Mouse (Mus musculus) right cerebral cortex, adult 2 months (tissue): ENCODE results near the gene Tmem242.
"Not testable (repeated sequence)": the region's sequence is repeated elsewhere in the genome, so short reads cannot be mapped to it uniquely, and the experiment has no call there.

Experiments
- DNase-seq, 2 experiments: peaks; one replicate each; pipeline ENCODE4 v3.0.0; 2021 to 2022; ENCODE audit warnings: low spot score in 2 of 2

Gene Tmem242

DNA sequence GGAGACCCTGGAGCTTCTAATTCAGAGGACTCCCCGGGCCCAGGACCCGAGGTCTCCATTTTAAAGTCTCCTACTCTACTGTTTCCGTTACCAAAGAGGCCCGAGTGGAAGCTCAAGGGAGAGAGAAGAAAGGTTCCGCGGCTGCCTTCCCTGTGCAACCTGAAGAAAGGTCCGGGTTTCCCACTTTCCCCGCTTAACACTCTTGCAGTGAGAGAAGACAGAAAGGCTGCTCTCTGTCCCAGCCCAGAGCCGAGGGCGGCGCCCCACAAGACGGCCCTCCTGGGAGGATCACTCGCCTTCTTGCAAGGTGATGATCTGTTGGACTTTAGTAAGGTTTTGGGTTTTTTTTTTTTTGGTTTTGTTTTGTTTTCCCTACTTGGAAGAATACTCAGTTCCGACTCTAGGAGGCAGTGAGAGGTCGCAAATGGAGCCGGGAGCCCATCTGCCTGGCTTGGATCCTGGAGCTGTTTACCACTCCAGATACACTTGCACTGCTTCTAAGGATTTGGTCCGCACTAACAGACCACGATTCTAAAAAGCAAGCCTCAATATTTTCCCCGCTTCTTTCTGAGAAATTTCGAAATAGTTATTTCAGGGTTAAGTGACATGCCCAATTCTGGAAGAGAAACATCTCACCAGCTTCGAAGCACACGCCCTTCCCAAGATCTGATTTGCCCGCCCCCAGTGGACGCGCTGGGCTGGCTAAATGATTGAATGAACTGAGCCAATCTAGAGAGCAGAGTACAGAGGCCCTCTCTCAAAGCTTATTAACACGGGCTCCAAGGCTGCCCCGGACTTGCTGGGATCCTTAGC is at the start of gene Tmem242:
Gene Tmem242, minus strand, starts transcription at position 101 of the 813 bp plus-strand sequence.
- peak; percentile 94 to 95 for DNase-seq

DNA sequence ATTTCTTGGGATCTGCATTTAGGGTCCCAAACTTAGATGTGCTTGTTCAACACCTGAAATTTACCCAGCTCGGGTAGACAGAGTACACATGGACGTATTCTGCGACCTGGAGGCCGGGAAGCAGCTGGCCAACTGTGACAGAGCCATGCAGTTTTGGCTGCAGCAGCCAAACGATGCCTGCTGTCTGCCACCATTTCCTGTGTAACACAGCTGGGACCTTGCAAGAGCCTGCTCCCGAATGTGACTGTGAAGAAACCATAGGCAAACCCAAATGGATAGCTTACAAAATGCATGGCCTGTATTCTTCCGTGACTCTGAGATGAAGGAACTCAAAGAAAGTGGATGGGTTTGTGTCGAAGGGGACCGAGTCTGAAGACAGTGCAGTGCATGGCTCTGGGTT is 48.1 kb upstream of the Tmem242 start:
- no peak for DNase-seq

DNA sequence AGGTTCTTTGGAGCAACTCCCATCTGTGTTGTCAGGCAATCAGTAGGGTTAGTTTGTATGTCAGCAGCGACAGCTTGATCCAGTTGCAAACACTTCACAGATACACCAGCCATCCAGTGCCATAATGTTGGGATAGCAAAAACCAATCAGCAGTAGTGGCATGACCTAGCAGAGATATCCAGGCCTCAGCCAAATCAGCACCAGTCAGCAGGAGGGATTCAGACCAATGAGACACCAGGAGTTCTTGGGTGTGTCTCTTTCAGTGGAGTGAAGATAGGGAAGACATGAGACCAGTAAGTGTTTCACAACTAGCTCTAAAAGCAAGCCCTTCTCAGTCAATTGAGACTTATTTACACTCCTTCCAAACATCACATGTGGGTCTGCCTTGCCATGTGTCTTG is 44.6 kb upstream of the Tmem242 start:
- no peak for DNase-seq

DNA sequence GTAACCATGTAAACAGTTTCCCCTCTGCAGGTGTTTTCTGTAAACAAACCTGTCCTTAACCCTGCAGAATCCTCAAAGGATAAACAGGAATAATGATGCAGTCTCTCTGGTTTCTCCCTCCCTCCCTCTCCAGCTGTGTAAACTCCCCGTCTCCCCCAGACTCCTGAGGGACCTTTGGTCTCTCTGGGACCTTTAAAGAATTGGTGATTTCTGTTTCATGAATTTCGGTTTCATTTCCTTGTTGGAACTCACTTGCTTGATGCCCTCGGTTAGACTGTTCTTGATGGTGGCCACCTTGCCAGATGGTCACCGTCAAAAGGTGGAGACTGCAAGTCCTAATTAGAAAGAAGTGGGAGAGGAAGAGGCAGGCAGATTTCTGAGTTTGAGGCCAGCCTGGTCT is 43.4 kb upstream of the Tmem242 start:
- DNase-seq = no peak

DNA sequence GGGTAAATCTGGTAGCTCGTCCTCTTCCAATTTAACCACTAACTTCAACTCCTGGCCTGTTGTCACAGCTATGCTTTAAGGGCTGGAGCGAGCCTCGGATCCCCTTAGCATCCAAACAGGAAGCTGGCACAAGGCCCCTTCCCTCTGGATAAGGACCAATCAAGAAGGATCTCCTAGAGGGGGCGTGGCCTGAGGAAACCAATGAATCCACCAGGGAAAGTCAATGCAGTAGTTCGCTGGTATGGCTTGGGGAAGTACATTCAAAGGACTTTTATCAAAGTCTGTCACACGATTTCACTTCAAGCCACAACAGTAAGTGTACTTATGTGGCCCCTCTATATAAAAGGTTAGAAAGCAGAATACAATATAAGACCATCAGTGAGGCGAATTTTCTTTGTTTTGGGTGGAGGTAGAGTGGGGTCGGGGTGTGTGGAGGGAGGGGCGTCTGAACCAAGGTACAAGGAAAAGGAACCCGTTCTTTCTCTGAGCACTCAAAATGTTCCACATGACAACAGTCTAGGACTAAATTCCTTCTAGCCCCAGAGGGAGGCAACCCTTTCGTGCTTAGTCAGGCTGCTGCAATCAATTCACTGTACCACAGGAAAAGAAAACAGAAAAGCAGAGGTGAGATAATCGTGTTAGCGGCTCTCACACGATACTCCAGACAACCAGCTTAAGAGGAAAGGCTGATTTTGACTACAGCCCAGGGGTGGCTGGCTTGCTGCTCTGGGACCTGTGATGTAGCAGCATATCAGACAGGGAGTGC is 36.1 kb upstream of the Tmem242 start:
- DNase-seq = no peak

DNA sequence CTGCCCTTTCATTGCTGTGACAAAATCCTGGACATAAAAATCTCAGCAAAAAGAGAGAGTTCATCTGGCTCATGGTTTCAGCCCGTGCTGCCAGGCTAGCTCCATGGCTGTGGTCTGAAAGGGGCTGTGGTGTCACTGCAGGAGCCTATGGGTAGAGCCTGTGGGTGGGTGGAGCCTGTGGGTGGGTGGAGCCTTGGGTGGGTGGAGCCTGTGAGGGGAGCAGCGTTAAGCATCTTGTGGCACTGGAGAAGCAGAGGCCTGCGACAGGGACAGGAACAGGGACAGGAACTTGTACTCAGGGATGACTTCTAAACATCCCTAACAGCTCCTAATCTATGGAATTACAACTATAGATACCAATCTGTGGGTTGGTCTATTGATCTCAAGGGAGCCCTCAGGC is 32.2 kb upstream of the Tmem242 start:
- no peak for DNase-seq

DNA sequence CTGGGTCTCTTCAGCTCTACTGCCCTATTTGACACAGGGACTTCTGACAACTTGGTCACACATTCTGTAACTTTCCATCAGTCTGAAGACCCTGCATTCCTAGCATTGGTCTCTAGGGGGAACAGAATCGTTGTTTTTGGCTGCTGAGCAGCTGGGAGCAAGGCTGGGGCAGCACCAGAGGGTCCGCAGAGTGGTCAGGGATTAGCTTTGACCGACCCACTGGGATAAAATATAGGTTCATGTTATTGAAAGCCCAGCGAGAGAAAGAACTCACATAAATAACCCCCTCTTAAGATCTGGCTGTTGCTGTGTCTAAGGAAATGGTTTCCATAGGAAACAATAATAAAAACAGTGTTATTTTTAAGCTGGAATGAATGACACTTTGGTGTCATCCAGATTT is 27.1 kb upstream of the Tmem242 start:
- DNase-seq = no peak

DNA sequence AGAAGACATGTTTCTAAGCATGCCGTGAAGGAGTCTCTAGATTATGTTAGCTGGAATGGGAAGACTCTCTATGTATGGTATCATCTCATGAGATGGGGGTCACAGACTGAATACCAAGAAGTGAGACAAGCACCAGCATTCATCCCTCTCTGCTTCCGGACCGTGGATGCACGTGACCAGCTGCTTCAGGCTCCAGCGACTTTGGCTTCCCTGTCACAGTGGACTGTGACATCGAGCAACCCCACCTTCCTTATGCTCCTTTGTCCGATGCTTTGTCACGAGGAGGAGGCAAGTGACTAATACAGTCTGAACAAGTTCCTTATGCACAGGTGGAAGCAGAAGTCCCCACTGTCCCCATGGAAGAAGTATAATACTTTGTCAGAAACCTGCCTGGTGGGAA is 26.7 kb upstream of the Tmem242 start:
- no peak for DNase-seq

DNA sequence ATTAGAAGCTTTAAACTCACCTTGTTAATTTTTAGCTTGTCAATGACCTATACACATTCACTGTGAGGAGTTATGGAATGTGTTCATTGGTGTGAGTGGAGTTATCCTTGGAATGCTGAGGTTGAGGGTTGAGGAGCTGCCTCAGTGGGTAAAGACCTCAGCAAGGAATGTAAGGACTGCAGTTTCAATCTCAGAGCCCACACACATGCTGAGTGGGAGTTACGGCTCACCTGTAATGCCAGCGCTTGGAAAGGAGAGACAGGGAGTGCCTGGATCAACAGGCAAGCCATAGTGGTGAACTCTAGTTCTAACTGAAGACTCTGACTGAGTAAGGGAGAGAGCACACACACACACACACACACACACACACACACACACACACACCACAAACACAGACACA is 23.9 kb upstream of the Tmem242 start:
- DNase-seq = no peak

DNA sequence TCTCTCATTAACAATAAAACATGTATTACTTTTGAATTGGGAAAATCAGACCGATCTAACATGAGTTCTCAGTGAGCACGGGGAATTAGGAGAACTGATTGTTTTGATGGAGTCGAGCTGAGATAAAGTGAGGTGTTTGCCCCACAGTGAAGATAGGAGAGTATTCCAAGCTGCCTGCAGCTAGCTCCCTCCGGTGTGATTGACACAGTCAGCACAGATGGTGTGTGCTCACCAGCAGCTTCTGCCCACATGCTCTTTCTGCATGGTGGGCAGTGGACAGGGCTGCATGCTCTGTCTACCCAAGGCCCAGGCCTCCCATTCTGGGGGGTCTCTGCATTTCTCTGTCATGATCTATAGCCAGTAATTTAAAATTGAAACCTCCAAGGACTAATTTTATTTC is 13.6 kb upstream of the Tmem242 start:
- no peak for DNase-seq

DNA sequence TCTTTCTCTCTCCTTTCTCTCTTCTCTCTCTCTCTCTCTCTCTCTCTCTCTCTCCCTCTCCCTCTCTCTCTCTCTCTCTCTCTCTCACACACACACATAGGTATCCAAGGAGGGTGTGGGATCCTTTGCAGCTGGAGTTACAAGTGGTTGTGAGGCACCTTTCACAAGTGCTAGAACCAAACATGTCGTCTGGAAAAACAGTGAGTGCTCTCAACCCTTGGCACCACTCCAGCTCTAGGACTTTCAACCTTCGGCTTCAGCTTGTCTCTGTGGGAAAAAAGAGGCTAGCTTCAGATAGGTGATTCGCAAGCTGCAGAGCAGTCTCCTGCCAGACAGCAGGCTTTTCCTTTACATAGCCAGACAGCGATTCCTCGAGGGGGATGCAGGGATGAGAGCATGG is 3.7 kb upstream of the Tmem242 start:
- no peak for DNase-seq

DNA sequence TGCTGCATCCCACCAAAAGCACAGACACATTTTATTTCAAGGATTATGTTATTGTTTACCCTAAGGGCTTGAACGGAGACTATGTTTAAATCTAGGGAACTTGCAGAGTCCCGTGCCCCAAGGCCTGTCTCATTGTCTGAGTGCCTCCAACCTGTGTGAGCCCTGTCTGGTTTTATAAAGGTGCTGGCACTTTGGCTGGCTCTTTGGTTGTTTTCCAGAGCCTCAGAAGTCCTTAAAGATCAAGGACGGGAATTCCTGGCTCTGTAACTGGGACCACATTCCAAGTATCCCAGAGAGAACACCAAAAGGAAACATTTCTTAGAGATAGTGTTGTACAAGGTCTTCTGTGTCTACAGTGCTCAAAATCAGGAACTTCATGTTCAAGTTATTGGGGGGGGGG is 3.2 kb upstream of the Tmem242 start:
- DNase-seq = no peak

DNA sequence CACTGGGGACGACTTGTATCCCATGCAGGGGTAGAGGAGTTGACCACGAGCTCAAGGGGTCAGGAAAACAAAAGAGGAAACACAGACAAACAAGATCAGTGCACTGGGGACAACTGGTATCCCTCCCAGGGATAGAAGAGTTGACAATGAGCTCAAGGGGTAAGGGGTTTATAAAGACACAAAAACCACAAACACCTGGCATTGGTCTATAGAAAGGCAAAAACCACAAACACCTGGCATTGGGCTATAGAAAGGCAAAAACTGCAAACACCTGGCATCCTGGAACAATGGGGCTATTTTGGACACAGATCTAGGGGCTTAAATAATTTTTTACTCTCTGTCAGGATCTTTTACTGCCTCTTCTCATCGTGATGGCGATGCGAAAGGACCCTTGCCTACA is 2.3 kb upstream of the Tmem242 start:
- not testable (repeated sequence) for DNase-seq

DNA sequence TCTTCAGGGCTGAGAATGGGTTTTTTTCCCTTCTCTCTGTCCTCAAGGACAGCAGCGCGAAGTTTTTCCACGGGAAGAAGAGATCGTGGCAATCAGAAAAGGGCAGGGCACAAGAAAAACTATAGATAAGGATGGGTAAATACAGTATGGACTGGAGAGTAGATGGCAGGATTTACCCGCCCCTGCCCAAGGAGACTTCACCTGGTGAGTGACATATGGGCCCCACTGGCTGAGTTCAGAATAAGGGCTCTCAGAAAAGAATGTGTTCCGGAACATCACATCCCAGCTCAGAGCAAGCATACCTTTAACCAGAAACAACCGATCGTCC is 264 bp downstream of the Tmem242 start:
- DNase-seq = no peak

DNA sequence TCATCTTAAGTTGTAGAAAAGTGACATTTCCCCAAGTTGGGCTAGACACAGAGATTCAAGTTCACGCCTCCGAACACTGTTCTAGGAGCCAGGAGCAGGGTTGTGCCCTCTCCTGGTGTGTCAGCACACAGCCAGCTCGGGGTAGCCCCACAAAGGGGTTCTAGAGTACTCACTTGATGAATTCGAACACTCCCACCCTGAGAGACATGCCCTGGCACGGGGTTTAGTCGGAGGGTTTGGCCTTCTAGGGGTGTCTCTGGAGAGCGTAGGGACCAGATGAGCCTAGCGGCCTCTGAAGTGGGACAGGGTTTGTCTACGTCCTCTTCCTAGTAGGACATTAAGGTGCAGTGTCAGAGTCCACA is 10.3 kb downstream of the Tmem242 start:
- no peak for DNase-seq

DNA sequence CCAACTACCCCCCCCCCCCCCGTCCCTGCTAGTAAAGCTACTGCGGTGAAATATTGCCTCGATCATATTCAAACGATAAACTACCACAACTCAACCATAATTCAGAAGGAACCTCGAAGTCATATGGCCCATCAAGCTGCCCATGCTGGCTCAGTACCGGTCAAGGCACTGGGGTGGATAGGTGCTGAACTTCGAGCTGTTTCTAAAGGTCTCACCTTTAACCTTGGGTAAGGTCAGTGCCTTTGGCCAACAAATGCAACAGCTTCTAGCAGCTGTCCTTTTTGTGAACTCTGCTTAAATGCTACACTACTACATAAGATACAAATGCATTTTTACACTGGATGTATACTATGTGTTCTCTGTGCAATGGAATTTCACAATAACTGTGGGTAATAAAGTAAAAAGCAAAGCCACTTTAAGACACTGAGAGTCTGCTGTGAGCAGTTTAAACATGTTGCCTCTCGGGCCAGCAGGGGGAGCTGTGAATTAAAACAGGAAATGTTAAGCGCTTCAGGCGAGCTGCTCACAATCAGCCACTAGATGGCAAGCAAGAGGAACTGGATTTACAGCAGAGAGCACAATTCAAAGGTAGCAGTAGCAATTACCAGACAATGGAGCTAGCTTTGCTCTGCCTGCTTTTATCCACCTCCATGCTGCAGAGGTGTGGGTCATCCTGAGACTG is 10.8 kb downstream of the Tmem242 start:
- peak; percentile 98 for DNase-seq

DNA sequence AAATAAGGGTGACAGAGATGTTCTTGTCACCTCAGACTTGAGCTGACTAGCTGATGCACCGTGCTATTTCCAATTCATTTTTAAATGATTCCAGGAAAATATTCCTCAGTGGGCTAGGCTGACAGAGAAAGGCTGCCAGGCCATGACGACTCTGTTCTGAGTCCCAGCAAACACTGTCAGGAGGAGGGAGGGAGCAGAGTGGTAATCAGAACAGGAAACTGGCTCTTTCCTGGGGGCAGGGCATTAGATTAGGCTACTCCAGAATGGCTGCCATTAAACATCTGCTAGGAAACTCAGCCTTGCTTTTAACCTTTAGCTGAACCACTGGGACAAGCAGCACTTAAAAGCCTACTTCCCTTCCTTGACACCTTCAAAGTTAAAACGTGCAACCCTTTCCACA is 14.9 kb downstream of the Tmem242 start:
- no peak for DNase-seq

DNA sequence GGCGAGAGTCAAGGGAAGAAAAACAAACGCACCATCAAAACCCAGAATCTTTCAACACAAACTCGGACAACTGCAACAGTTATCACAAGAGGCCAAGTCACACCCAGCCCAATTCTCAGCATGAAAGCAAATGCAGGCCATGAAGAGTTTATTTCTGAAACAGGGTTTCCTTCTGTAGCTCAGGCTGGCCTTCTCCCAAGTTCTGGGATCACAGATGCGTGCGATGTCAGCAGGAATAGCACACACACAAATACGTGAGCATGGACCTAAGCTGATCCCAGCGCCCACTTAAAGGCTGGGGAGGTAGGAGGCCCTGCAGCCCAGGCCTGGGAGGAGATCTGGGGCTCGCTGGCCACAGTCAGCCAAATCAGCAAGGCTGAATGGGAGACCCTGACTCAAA is 15.9 kb downstream of the Tmem242 start:
- DNase-seq = peak; percentile 44 to 47

DNA sequence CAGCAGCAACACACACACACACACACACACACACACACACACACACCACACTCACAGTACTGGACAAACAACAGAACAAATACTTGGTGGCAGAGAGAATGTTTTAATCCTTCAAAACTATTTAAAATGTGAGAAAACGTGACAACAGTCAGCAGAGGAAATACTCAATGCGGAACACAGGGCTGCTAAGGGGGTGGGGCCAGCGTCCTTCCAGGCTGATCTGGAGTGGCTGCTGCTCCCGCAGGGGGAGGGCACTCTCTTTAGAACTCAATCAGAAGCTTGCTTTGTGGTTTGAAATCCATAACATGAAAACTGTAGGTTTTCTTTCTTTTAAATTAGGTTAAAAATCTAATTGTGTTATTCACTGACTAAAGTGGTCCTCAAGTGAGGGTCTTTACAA is 18.2 kb downstream of the Tmem242 start:
- DNase-seq = no peak

DNA sequence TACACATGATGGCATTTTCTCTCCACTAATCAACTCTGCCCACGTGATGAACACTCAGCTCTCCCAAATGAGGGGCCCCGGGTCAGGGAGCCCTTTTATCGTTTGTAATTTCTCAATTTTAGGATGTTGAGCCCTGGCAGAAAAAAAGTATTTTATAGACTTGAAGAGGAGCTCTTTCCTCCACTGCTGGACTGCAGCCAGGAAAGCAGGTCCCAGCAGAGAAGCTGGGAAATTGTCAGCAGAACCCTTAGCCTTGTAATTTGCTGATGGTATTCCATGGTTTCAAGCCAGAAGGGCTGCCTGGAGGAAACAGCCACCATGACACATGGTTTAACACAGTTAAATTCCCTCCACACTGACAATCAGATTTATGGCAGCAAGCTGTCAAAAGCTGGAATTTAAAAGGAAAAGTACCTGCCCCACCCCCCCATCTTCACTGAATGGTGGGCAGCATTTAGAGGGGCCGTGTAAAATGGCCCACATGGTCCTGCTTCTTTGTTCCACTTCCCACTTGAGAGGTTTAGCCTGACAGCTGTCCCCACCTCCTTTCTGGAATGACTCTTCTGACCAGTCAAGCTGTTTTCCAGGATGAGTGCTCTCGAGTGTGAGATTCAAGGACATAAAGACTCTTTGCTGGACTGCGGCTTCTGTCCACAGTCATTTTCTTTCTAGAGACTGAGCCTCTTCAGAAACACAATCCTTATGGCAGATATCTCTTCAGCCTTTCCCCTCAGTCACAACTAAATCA is 20.1 kb downstream of the Tmem242 start:
- DNase-seq = no peak

DNA sequence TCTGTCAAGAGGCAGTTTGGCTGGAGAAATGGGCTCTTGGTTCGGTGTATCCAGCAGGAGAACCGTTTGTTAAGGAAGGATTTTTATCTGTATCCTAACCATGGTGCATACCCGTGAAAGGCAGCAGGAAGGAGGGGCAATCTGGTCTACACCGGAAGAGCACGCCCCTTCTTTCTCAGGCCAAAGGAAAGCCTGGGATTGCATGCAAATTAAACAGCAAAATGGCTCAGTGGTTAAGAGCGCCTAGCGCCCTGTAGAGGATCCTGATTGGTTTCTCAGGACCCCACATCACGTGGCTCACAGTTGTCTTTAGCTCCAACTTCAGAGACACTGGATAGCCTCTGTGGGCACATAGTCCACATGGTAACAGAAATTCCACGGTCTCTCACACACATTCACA is 21.0 kb downstream of the Tmem242 start:
- no peak for DNase-seq

DNA sequence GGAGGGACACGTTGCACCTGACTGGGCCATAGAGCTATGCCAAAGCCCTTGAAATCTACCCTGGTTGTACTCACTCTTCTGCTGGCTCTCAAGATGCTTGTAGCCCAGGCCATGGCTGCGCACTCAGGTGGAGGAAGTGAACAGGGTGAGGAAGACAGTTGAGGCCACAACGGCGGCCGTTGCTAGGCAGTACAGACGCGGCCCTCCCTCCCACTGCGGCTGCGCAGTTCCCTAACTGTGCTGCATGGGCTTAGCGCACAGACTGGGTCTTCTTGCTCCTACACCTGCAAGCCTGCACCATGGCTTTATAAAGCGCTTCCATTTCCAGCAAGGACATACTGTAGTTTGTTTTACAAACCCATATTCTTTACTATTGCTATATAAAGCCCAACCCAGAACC is 21.5 kb downstream of the Tmem242 start, which contains the start of gene Ldhal6b:
Gene Ldhal6b, minus strand, starts transcription at position 223 of the 400 bp plus-strand sequence.
- DNase-seq = no peak
